Mouse (Mus musculus) MEL (cell line): Measurements from ENCODE around the gene Ttc21b. TPM values are rescaled to one million over a fixed set of nuclear protein-coding genes. Genes with fewer than 3 reads are reported as not detected.

Experiments
- DNase-seq: peaks from one replicate; pipeline ENCODE4 v3.0.0; 2011; ENCODE audit warnings: low read depth, low spot score
- H3K27ac ChIP-seq: 2 replicates; pipeline ENCODE4 v1.5.1; 2012; ENCODE audit warnings: low read depth, mild to moderate bottlenecking, control low read depth, low read length, moderate library complexity; ENCODE audit not compliant: control insufficient read depth
- H3K27me3 ChIP-seq, 2 experiments: fragments of 150-350 bp in 1 of 2; sonication (generic) in 1 of 2; 2 replicates each; pipeline ENCODE4 v1.6.1; 2012; ENCODE audit warnings: low read length in 2 of 2, mild to moderate bottlenecking in 2 of 2, improper control_type of control experiment in 1 of 2, moderate library complexity in 1 of 2; ENCODE audit not compliant: insufficient read depth in 2 of 2, control insufficient read depth in 1 of 2
- H3K36me3 ChIP-seq, 2 experiments: 2 replicates each; pipeline ENCODE4 v1.6.1; 2012 to 2014; ENCODE audit warnings: low read length in 2 of 2, improper control_type of control experiment in 1 of 2, inconsistent platforms in 1 of 2, mild to moderate bottlenecking in 1 of 2; ENCODE audit not compliant: insufficient read depth in 2 of 2, control insufficient read depth in 1 of 2
- H3K4me1 ChIP-seq, 2 experiments: fragments of 150-350 bp in 1 of 2; sonication (generic) in 1 of 2; 2 replicates each; pipeline ENCODE4 v1.6.1; 2012; ENCODE audit warnings: low read length in 2 of 2, improper control_type of control experiment in 1 of 2, mild to moderate bottlenecking in 1 of 2; ENCODE audit not compliant: insufficient read depth in 2 of 2, control insufficient read depth in 1 of 2
- H3K4me3 ChIP-seq, 2 experiments: fragments of 150-350 bp in 1 of 2; sonication (generic) in 1 of 2; 2 replicates each; pipeline ENCODE4 v1.5.1; 2012; ENCODE audit warnings: low read depth in 2 of 2, low read length in 2 of 2, mild to moderate bottlenecking in 2 of 2, moderate library complexity in 2 of 2, control low read depth in 1 of 2, improper control_type of control experiment in 1 of 2; ENCODE audit not compliant: control insufficient read depth in 1 of 2, insufficient read depth in 1 of 2
- H3K79me2 ChIP-seq: 2 replicates; pipeline ENCODE4 v1.6.1; 2012; ENCODE audit warnings: mild to moderate bottlenecking, low read length, moderate library complexity; ENCODE audit not compliant: control insufficient read depth, poor library complexity, insufficient read depth
- H3K9ac ChIP-seq: 2 replicates; pipeline ENCODE4 v1.6.1; 2012; ENCODE audit warnings: low read depth, mild to moderate bottlenecking, control low read depth, low read length, moderate library complexity; ENCODE audit not compliant: control insufficient read depth, poor library complexity, severe bottlenecking
- H3K9me3 ChIP-seq: fragments of 150-350 bp; sonication (generic); replicated peaks from 2 replicates; pipeline ENCODE4 v1.6.1; 2012; ENCODE audit warnings: mild to moderate bottlenecking, low read length, improper control_type of control experiment, moderate library complexity; ENCODE audit not compliant: insufficient read depth
- CHD2 ChIP-seq: IDR thresholded peaks from 2 replicates; pipeline ENCODE4 v1.6.1; 2011; ENCODE audit warnings: low read length, improper control_type of control experiment
- ETS1 ChIP-seq: IDR thresholded peaks from 2 replicates; pipeline ENCODE4 v1.6.1; 2012; ENCODE audit warnings: low read depth, mild to moderate bottlenecking, inconsistent platforms, low read length, improper control_type of control experiment, moderate library complexity
- KAT2A ChIP-seq: conservative IDR thresholded peaks from 2 replicates; pipeline ENCODE4 v1.6.1; 2012; ENCODE audit warnings: low read depth, low read length, improper control_type of control experiment, inconsistent platforms
- MAFK ChIP-seq: IDR thresholded peaks from 2 replicates; pipeline ENCODE4 v1.6.1; 2011; ENCODE audit warnings: low read depth, mild to moderate bottlenecking, low read length, improper control_type of control experiment, borderline replicate concordance
- MAX ChIP-seq: IDR thresholded peaks from 2 replicates; pipeline ENCODE4 v1.6.1; 2011; ENCODE audit warnings: low read length, improper control_type of control experiment
- MYB ChIP-seq: IDR thresholded peaks from 2 replicates; pipeline ENCODE4 v1.6.1; 2011; ENCODE audit warnings: mild to moderate bottlenecking, low read depth, low read length, improper control_type of control experiment
- MYC ChIP-seq: IDR thresholded peaks from 2 replicates; pipeline ENCODE4 v1.6.1; 2011; ENCODE audit warnings: low read depth, mild to moderate bottlenecking, low read length, improper control_type of control experiment, moderate library complexity
- NELFE ChIP-seq: IDR thresholded peaks from 2 replicates; pipeline ENCODE4 v1.6.1; 2011; ENCODE audit warnings: low read depth, low read length, improper control_type of control experiment
- NRF1 ChIP-seq: IDR thresholded peaks from 2 replicates; pipeline ENCODE4 v1.6.1; 2014; ENCODE audit warnings: low read depth, mild to moderate bottlenecking, inconsistent platforms, low read length, improper control_type of control experiment, moderate library complexity; ENCODE audit not compliant: poor library complexity, insufficient read depth, severe bottlenecking
- POLR2A ChIP-seq, 2 experiments: IDR thresholded peaks; 2 replicates each; pipeline ENCODE4 v1.6.1; 2011 to 2012; ENCODE audit warnings: low read length in 2 of 2, mild to moderate bottlenecking in 2 of 2, control low read depth in 1 of 2, improper control_type of control experiment in 1 of 2, low read depth in 1 of 2, moderate library complexity in 1 of 2; ENCODE audit not compliant: control insufficient read depth in 1 of 2, insufficient read depth in 1 of 2, poor library complexity in 1 of 2
- POLR2AphosphoS2 ChIP-seq: IDR thresholded peaks from 2 replicates; pipeline ENCODE4 v1.6.1; 2011; ENCODE audit warnings: low read length, improper control_type of control experiment
- RAD21 ChIP-seq: IDR thresholded peaks from 2 replicates; pipeline ENCODE4 v1.6.1; 2011; ENCODE audit warnings: mild to moderate bottlenecking, low read depth, low read length, improper control_type of control experiment
- SIN3A ChIP-seq: IDR thresholded peaks from 2 replicates; pipeline ENCODE4 v1.6.1; 2012; ENCODE audit warnings: low read length, improper control_type of control experiment, inconsistent platforms
- TAL1 ChIP-seq: IDR thresholded peaks from 2 replicates; pipeline ENCODE4 v1.6.1; 2012; ENCODE audit warnings: mild to moderate bottlenecking, inconsistent platforms, low read length, moderate library complexity, mixed read lengths
- USF1 ChIP-seq: IDR thresholded peaks from 2 replicates; pipeline ENCODE4 v1.6.1; 2014; ENCODE audit warnings: low read depth, mild to moderate bottlenecking, inconsistent platforms, low read length, improper control_type of control experiment, moderate library complexity
- ZC3H11A ChIP-seq: IDR thresholded peaks from 2 replicates; pipeline ENCODE4 v1.6.1; 2012; ENCODE audit warnings: low read depth, mild to moderate bottlenecking, inconsistent platforms, low read length, improper control_type of control experiment
- polyA plus RNA-seq, 2 experiments: library from polyadenylated mRNA; stranded (reverse) in 1 of 2; unstranded in 1 of 2; fragments of >175 nt in 1 of 2; fragments of >200 nt in 1 of 2; gene quantifications; 2 replicates each; pipeline versions ENCODE4 v1.2.1 to v1.2.4; 2012; ENCODE audit warnings: low replicate concordance in 2 of 2, low read depth in 1 of 2; ENCODE audit not compliant: insufficient read length in 2 of 2, insufficient read depth in 1 of 2, missing spikeins in 1 of 2
- total RNA-seq: library from RNA; depleted of rRNA; stranded (reverse); fragments of 300-350 nt; gene quantifications from 2 replicates; pipeline ENCODE4 v1.2.3, GENCODE M21; 2012

Ttc21b gene
- total and polyA plus RNA-seq, 3 experiments, result not detected

GRCm38 (mm10) chr2:66179782-66180181 lies 76.6 kb downstream of the Ttc21b start:
- Histone ChIP-seq H3K9ac (no peak overlapping the region), H3K27ac (no peak overlapping the region), H3K9me3 (no peaks in the 10 kb centered on the region), H3K79me2 (no peaks in the 10 kb centered on the region), H3K36me3 (no peaks in the 10 kb centered on the region), H3K4me3 (no peak overlapping the region), H3K4me1 (no peaks in the 10 kb centered on the region), H3K27me3 (no peaks in the 10 kb centered on the region)
- no peak for TF ChIP-seq TAL1
- TF ChIP-seq MYB, result no peak
- TF ChIP-seq MYC, result no peak
- TF ChIP-seq SIN3A, result no peak
- TF ChIP-seq ETS1, result no peak
- no peak for TF ChIP-seq POLR2A (IDR thresholded peaks at IDR 0.05; ENCODE audit: control insufficient read depth in 1 of 2, insufficient read depth in 1 of 2, low read depth in 1 of 2, low read length in 2 of 2, poor library complexity in 1 of 2)
- TF ChIP-seq NELFE, result no peak
- no peak for TF ChIP-seq CHD2
- no peak for TF ChIP-seq POLR2AphosphoS2
- no peak for TF ChIP-seq RAD21
- no peak for TF ChIP-seq ZC3H11A
- no peak for TF ChIP-seq MAFK
- TF ChIP-seq KAT2A, result no peak
- no peak for TF ChIP-seq NRF1
- TF ChIP-seq USF1, result no peak
- no peak for TF ChIP-seq MAX
- no peak for DNase-seq

DNA sequence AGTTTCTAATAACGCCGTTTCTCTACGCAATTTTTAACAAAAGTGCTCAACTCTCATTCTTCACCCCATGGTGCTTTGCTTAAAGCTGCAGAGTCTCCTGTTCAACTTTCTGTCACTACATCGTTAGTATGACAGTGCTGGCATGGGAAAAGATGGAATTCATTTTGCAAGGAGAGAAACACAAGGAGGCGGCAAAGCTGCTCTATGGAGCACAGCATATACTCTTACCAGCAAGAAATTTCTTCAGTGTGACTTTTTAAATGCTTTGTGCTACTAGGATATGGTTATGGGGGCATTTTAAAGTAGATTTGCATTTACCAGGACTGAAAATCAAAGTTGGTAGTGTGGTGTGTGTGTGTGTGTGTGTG lies 77.6 kb downstream of the Ttc21b start:
- Histone ChIP-seq H3K4me3 (no peak overlapping the region), H3K4me1 (no peaks in the 10 kb centered on the region), H3K9ac (no peak overlapping the region), H3K79me2 (no peaks in the 10 kb centered on the region), H3K27me3 (no peaks in the 10 kb centered on the region), H3K27ac (no peak overlapping the region), H3K9me3 (no peaks in the 10 kb centered on the region), H3K36me3 (no peaks in the 10 kb centered on the region)
- DNase-seq, result no peak
- TF ChIP-seq RAD21, result no peak
- TF ChIP-seq, all 39 proteins: peak for 0
